Mouse (Mus musculus) liver, postnatal 0 days (tissue): ENCODE measurements around the gene Tmod2.

Experiments used
- CTCF ChIP-seq: sonication (generic); IDR thresholded peaks from 2 replicates; pipeline ENCODE4 v1.5.1; 2016; ENCODE audit warnings: antibody characterized with exemption, low read depth
- EP300 ChIP-seq: IDR thresholded peaks from 2 replicates; pipeline ENCODE4 v1.6.1; 2016; ENCODE audit warnings: antibody characterized with exemption, low read depth, mild to moderate bottlenecking

- TF ChIP-seq CTCF (no peak), EP300 (no peak)
Observed at GRCm38 (mm10) chr9:75522217-75522616, 88.9 kb downstream of the Tmod2 start.
